Mouse (Mus musculus) lung, embryonic 16.5 days (tissue): ENCODE measurements around the gene Tmem26. TPM values are rescaled to one million over a fixed set of nuclear protein-coding genes. Genes with fewer than 3 reads are reported as not detected.

Source experiments
- ATAC-seq: fragments of 200-750 bp; cut with Nextera tagmentation; 2 replicates; pipeline ENCODE4 v1.8.0; 2017; ENCODE audit warnings: low read depth, mild to moderate bottlenecking, moderate library complexity
- H3K27ac ChIP-seq: fragments of 300-500 bp; sonication (generic); 2 replicates; pipeline ENCODE4 v1.5.1; 2014; ENCODE audit warnings: mild to moderate bottlenecking, control low read depth, low read length
- H3K27me3 ChIP-seq: fragments of 300-500 bp; sonication (generic); 2 replicates; pipeline ENCODE4 v1.6.1; 2014; ENCODE audit warnings: low read depth, low read length, mixed read lengths; ENCODE audit not compliant: control insufficient read depth, insufficient read depth
- H3K36me3 ChIP-seq: fragments of 300-500 bp; sonication (generic); 2 replicates; pipeline ENCODE4 v1.6.1; 2014; ENCODE audit warnings: low read length; ENCODE audit not compliant: control insufficient read depth, insufficient read depth
- H3K4me1 ChIP-seq: fragments of 300-500 bp; sonication (generic); replicated peaks from 2 replicates; pipeline ENCODE4 v1.6.1; 2014; ENCODE audit warnings: low read length, mixed read lengths; ENCODE audit not compliant: control insufficient read depth, insufficient read depth
- H3K4me2 ChIP-seq: fragments of 300-500 bp; sonication (generic); 2 replicates; pipeline ENCODE4 v1.6.1; 2014; ENCODE audit warnings: low read depth, low read length, control low read depth
- H3K4me3 ChIP-seq: fragments of 300-500 bp; sonication (generic); 2 replicates; pipeline ENCODE4 v1.5.1; 2014; ENCODE audit warnings: mild to moderate bottlenecking, low read length, control low read depth
- H3K9ac ChIP-seq: fragments of 300-500 bp; sonication (generic); 2 replicates; pipeline ENCODE4 v1.6.1; 2014; ENCODE audit warnings: low read length, control low read depth
- H3K9me3 ChIP-seq: fragments of 300-500 bp; sonication (generic); 2 replicates; pipeline ENCODE4 v1.6.1; 2016; ENCODE audit warnings: low read length; ENCODE audit not compliant: control insufficient read depth
- WGBS: fragments of 180-500 bp; shearing (Covaris S2); extraction: QIAGEN DNeasy Blood & Tissue Kit; methylation state at CpG from one replicate; pipeline ENCODE4 v1.1.7; 2014; 5-methylcytosine and 5-hydroxymethylcytosine counted together
- polyA plus RNA-seq: library from polyadenylated mRNA; unstranded; fragments of >200 nt; fragmentation: Nextera tagmentation; extraction: Ambion mirVana; gene quantifications from 2 replicates; pipeline ENCODE4 v1.2.1, GENCODE M21; 2015

Gene Tmem26
- polyA plus RNA-seq, 1 experiment from 2014 or later = 8.1 TPM

GRCm38 (mm10) chr10:68783856-68784255 lies 60.4 kb downstream of the Tmem26 start:
- H3K4me1 ChIP-seq = peaks cover 3% of the 10 kb centered on the region; the same call in 1 of the 2 replicates
- H3K9me3 ChIP-seq = no peaks in the 10 kb centered on the region
- no peak overlapping the region for H3K4me2 ChIP-seq
- no peaks in the 10 kb centered on the region for H3K27me3 ChIP-seq
- 82% methylated on average over 2 of the region's 2 CpGs for WGBS
- H3K27ac ChIP-seq = no peak overlapping the region
- no peak for ATAC-seq
- H3K4me3 ChIP-seq = no peak overlapping the region
- H3K36me3 ChIP-seq = no peaks in the 10 kb centered on the region
- H3K9ac ChIP-seq = no peak overlapping the region

- Histone ChIP-seq H3K4me3 (no peak overlapping the region), H3K27me3 (no peaks in the 10 kb centered on the region), H3K9ac (no peak overlapping the region), H3K4me2 (no peak overlapping the region), H3K36me3 (no peaks in the 10 kb centered on the region), H3K27ac (no peak overlapping the region), H3K4me1 (peaks cover 3% of the 10 kb centered on the region; the same call in 1 of the 2 replicates), H3K9me3 (no peaks in the 10 kb centered on the region)
- WGBS = 76% methylated on average over 1 of the region's 1 CpGs
- no peak for ATAC-seq
Observed at GRCm38 (mm10) chr10:68784463-68784862, 61.0 kb downstream of the Tmem26 start.

- Histone ChIP-seq H3K4me3 (no peak overlapping the region), H3K4me2 (no peak overlapping the region), H3K4me1 (no peaks in the 10 kb centered on the region), H3K9ac (no peak overlapping the region), H3K27ac (no peak overlapping the region), H3K9me3 (no peaks in the 10 kb centered on the region), H3K27me3 (no peaks in the 10 kb centered on the region), H3K36me3 (no peaks in the 10 kb centered on the region)
- 27% methylated on average over 3 of the region's 3 CpGs for WGBS
- ATAC-seq = peak; percentile 75
Observed at GRCm38 (mm10) chr10:68795466-68795865, 72.0 kb downstream of the Tmem26 start.

- Histone ChIP-seq H3K27ac (no peak overlapping the region), H3K4me2 (no peak overlapping the region), H3K27me3 (no peaks in the 10 kb centered on the region), H3K36me3 (no peaks in the 10 kb centered on the region), H3K4me3 (no peak overlapping the region), H3K4me1 (no peaks in the 10 kb centered on the region), H3K9me3 (no peaks in the 10 kb centered on the region), H3K9ac (no peak overlapping the region)
- ATAC-seq = no peak
- 64% methylated on average over 7 of the region's 7 CpGs for whole genome bisulfite sequencing
Observed at GRCm38 (mm10) chr10:68799883-68800282, 76.4 kb downstream of the Tmem26 start.

GRCm38 (mm10) chr10:68800339-68800738 lies 76.9 kb downstream of the Tmem26 start:
- H3K27me3 ChIP-seq = no peaks in the 10 kb centered on the region
- no peaks in the 10 kb centered on the region for H3K4me1 ChIP-seq
- H3K4me3 ChIP-seq = no peak overlapping the region
- 80% methylated on average over 7 of the region's 7 CpGs for WGBS
- no peaks in the 10 kb centered on the region for H3K9me3 ChIP-seq
- no peak overlapping the region for H3K27ac ChIP-seq
- no peaks in the 10 kb centered on the region for H3K36me3 ChIP-seq
- ATAC-seq = no peak
- no peak overlapping the region for H3K4me2 ChIP-seq
- H3K9ac ChIP-seq = no peak overlapping the region

GRCm38 (mm10) chr10:68806328-68806727 lies 82.9 kb downstream of the Tmem26 start:
- WGBS = 79% methylated on average over 1 of the region's 1 CpGs
- Histone ChIP-seq H3K36me3 (no peaks in the 10 kb centered on the region), H3K4me2 (no peak overlapping the region), H3K4me1 (no peaks in the 10 kb centered on the region), H3K27me3 (no peaks in the 10 kb centered on the region), H3K27ac (no peak overlapping the region), H3K9me3 (no peaks in the 10 kb centered on the region), H3K9ac (no peak overlapping the region), H3K4me3 (no peak overlapping the region)
- no peak for ATAC-seq

- no peak overlapping the region for H3K27ac ChIP-seq
- no peak overlapping the region for H3K9ac ChIP-seq
- H3K36me3 ChIP-seq = no peaks in the 10 kb centered on the region
- 87% methylated on average over 5 of the region's 5 CpGs for WGBS
- no peak overlapping the region for H3K4me3 ChIP-seq
- no peaks in the 10 kb centered on the region for H3K9me3 ChIP-seq
- H3K4me2 ChIP-seq = no peak overlapping the region
- H3K27me3 ChIP-seq = no peaks in the 10 kb centered on the region
- ATAC-seq = no peak
- H3K4me1 ChIP-seq = no peaks in the 10 kb centered on the region
Observed at GRCm38 (mm10) chr10:68810958-68811357, 87.5 kb downstream of the Tmem26 start.

- no peaks in the 10 kb centered on the region for H3K27me3 ChIP-seq
- no peak overlapping the region for H3K27ac ChIP-seq
Observed at GRCm38 (mm10) chr10:68812699-68813098, 89.3 kb downstream of the Tmem26 start.

GRCm38 (mm10) chr10:68817281-68817680 lies 93.8 kb downstream of the Tmem26 start:
- Histone ChIP-seq H3K27ac (no peak overlapping the region), H3K4me1 (no peaks in the 10 kb centered on the region), H3K27me3 (no peaks in the 10 kb centered on the region), H3K4me3 (no peak overlapping the region), H3K4me2 (no peak overlapping the region), H3K9ac (no peak overlapping the region), H3K9me3 (no peaks in the 10 kb centered on the region), H3K36me3 (no peaks in the 10 kb centered on the region)
- no peak for ATAC-seq
- 61% methylated on average over 4 of the region's 4 CpGs for WGBS

More at GRCm38 (mm10) chr10:68812699-68813098, 89.3 kb downstream of the Tmem26 start:
- H3K36me3 ChIP-seq = no peaks in the 10 kb centered on the region
- no peaks in the 10 kb centered on the region for H3K9me3 ChIP-seq
- H3K4me1 ChIP-seq = no peaks in the 10 kb centered on the region
- ATAC-seq = no peak
- H3K4me2 ChIP-seq = no peak overlapping the region
- WGBS = 77% methylated on average over 12 of the region's 12 CpGs
- no peak overlapping the region for H3K9ac ChIP-seq
- no peak overlapping the region for H3K4me3 ChIP-seq
